20 mouse cellular contexts compared by ENCODE assay signal in genomic region chrX:11097581-11098254, GRCm38 (mm10).
DNase-seq lines count a peak whose midpoint lies in the region; ATAC-seq and TF ChIP-seq lines count a peak whose summit lies in the region.
"Had no signal": no experiment of that assay in that cellular context is flagged by ENCODE, and none has a peak within 500 bp of the region (broad histone marks: within the 10 kb centered on the region; RNA-seq: fewer than 3 reads in every experiment).

No protein-coding gene starts in this region.

- no peak for TF ChIP-seq CTCF in lung, postnatal 0 days (IDR thresholded peaks at IDR 0.05)

- no peak overlapping the region for H3K4me3 ChIP-seq in hindbrain, embryonic 12.5 days
- no peak overlapping the region for H3K4me3 ChIP-seq in hindbrain, embryonic 16.5 days (ENCODE audit: low read length)
- H3K4me3 ChIP-seq in neural tube, embryonic 13.5 days = no peak overlapping the region
- H3K4me3 ChIP-seq in neural tube, embryonic 15.5 days (replicated peaks) = no peak overlapping the region
- H3K4me3 ChIP-seq in lung, postnatal 0 days (ENCODE audit: low read depth, low read length) = no peak overlapping the region
- H3K4me3 ChIP-seq: embryonic facial prominence, embryonic 10.5 days; layer of hippocampus, adult 2 months; liver, embryonic 12.5 days; megakaryocyte, embryonic 14.5 days had no signal

- peak; percentile 63 for DNase-seq in lung, postnatal 0 days (ENCODE audit: low spot score)
- peak; percentile 20 to 53 for DNase-seq in lung, postnatal 4 days
- DNase-seq in testis, postnatal 10 days (ENCODE audit: low spot score) = no peak
- DNase-seq in adrenal gland, postnatal 14 days = no peak
- DNase-seq: cerebellum, adult 9-10 months; kidney, adult 9 months; kidney, postnatal 14 days; layer of hippocampus, postnatal 36 days; lung, embryonic 14.5 days; right cerebral cortex, postnatal 14 days had no signal

- H3K4me2 ChIP-seq in hindbrain, embryonic 12.5 days (replicated peaks) = no peak overlapping the region
- H3K4me2 ChIP-seq in hindbrain, embryonic 16.5 days (ENCODE audit: low read length) = no peak overlapping the region
- H3K4me2 ChIP-seq in neural tube, embryonic 13.5 days = no peak overlapping the region
- H3K4me2 ChIP-seq in neural tube, embryonic 15.5 days = no peak overlapping the region
- H3K4me2 ChIP-seq in lung, postnatal 0 days (replicated peaks; ENCODE audit: low read depth, low read length) = no peak overlapping the region
- H3K4me2 ChIP-seq: heart, embryonic 11.5 days; liver, embryonic 12.5 days; lung, embryonic 14.5 days had no signal

- no peak overlapping the region for H3K9ac ChIP-seq in hindbrain, embryonic 12.5 days
- H3K9ac ChIP-seq in hindbrain, embryonic 16.5 days (ENCODE audit: low read depth, low read length) = no peak overlapping the region
- no peak overlapping the region for H3K9ac ChIP-seq in neural tube, embryonic 13.5 days
- no peak overlapping the region for H3K9ac ChIP-seq in neural tube, embryonic 15.5 days (replicated peaks)
- H3K9ac ChIP-seq in lung, postnatal 0 days (replicated peaks; ENCODE audit: low read depth) = no peak overlapping the region
- H3K9ac ChIP-seq: liver, embryonic 12.5 days; lung, embryonic 14.5 days had no signal

- TF ChIP-seq EP300 in lung, postnatal 0 days (IDR thresholded peaks at IDR 0.05) = peak; percentile 75

- ATAC-seq in hindbrain, embryonic 12.5 days (ENCODE audit: low FRiP score) = 0 out of 2 replicates have a peak, but pooled peaks have one; percentile 62
- no peak for ATAC-seq in hindbrain, embryonic 16.5 days
- peak; percentile 41; the same call in 1 of the 2 replicates for ATAC-seq in neural tube, embryonic 13.5 days (ENCODE audit: low read depth)
- ATAC-seq in neural tube, embryonic 15.5 days (ENCODE audit: low FRiP score) = no peak
- ATAC-seq in lung, postnatal 0 days = peak; percentile 94
- ATAC-seq: intestine, embryonic 16.5 days; liver, embryonic 12.5 days had no signal

- peaks cover 3% of the 10 kb centered on the region; the same call in 1 of the 2 replicates for H3K27me3 ChIP-seq in hindbrain, embryonic 12.5 days
- H3K27me3 ChIP-seq in hindbrain, embryonic 16.5 days (replicated peaks; ENCODE audit: control insufficient read depth, insufficient read depth, low read length) = no peaks in the 10 kb centered on the region
- no peaks in the 10 kb centered on the region for H3K27me3 ChIP-seq in neural tube, embryonic 13.5 days
- no peaks in the 10 kb centered on the region for H3K27me3 ChIP-seq in neural tube, embryonic 15.5 days (replicated peaks)
- no peaks in the 10 kb centered on the region for H3K27me3 ChIP-seq in lung, postnatal 0 days (replicated peaks; ENCODE audit: insufficient read depth, low read length)

- H3K27ac ChIP-seq in hindbrain, embryonic 12.5 days = no peak overlapping the region
- H3K27ac ChIP-seq in hindbrain, embryonic 16.5 days (ENCODE audit: low read depth, low read length) = no peak overlapping the region
- no peak overlapping the region for H3K27ac ChIP-seq in neural tube, embryonic 13.5 days (replicated peaks)
- no peak overlapping the region for H3K27ac ChIP-seq in neural tube, embryonic 15.5 days (replicated peaks)
- H3K27ac ChIP-seq in lung, postnatal 0 days (ENCODE audit: low read length) = no peak overlapping the region
- H3K27ac ChIP-seq: embryonic facial prominence, embryonic 10.5 days; layer of hippocampus, adult 2 months; liver, embryonic 12.5 days had no signal

- peaks cover 16% of the 10 kb centered on the region for H3K4me1 ChIP-seq in hindbrain, embryonic 12.5 days
- no peaks in the 10 kb centered on the region for H3K4me1 ChIP-seq in hindbrain, embryonic 16.5 days (ENCODE audit: control insufficient read depth, insufficient read depth, low read depth, low read length)
- H3K4me1 ChIP-seq in neural tube, embryonic 13.5 days (replicated peaks) = peaks cover 24% of the 10 kb centered on the region; the same call in 1 of the 2 replicates
- H3K4me1 ChIP-seq in neural tube, embryonic 15.5 days = peaks cover 10% of the 10 kb centered on the region; the same call in 1 of the 2 replicates
- no peaks in the 10 kb centered on the region for H3K4me1 ChIP-seq in lung, postnatal 0 days (ENCODE audit: insufficient read depth, low read depth, low read length)
- H3K4me1 ChIP-seq: embryonic facial prominence, embryonic 10.5 days; liver, embryonic 12.5 days; megakaryocyte, embryonic 14.5 days had no signal

- H3K9me3 ChIP-seq in hindbrain, embryonic 12.5 days (replicated peaks) = no peaks in the 10 kb centered on the region
- H3K9me3 ChIP-seq in hindbrain, embryonic 16.5 days (ENCODE audit: control insufficient read depth, low read length) = no peaks in the 10 kb centered on the region
- H3K9me3 ChIP-seq in neural tube, embryonic 13.5 days = no peaks in the 10 kb centered on the region
- no peaks in the 10 kb centered on the region for H3K9me3 ChIP-seq in neural tube, embryonic 15.5 days (replicated peaks)
- no peaks in the 10 kb centered on the region for H3K9me3 ChIP-seq in lung, postnatal 0 days (ENCODE audit: low read length)
- H3K9me3 ChIP-seq: embryonic facial prominence, embryonic 10.5 days; liver, embryonic 12.5 days had no signal

- 75% methylated on average over 9 of the region's 9 CpGs for WGBS in hindbrain, embryonic 12.5 days
- WGBS in hindbrain, embryonic 16.5 days = 59% methylated on average over 9 of the region's 9 CpGs
- WGBS in neural tube, embryonic 13.5 days = 68% methylated on average over 9 of the region's 9 CpGs
- WGBS in neural tube, embryonic 15.5 days = 62% methylated on average over 9 of the region's 9 CpGs
- 27% methylated on average over 9 of the region's 9 CpGs for WGBS in lung, postnatal 0 days

- no peaks in the 10 kb centered on the region for H3K36me3 ChIP-seq in hindbrain, embryonic 12.5 days
- H3K36me3 ChIP-seq in hindbrain, embryonic 16.5 days (ENCODE audit: control insufficient read depth, insufficient read depth, low read length) = no peaks in the 10 kb centered on the region
- no peaks in the 10 kb centered on the region for H3K36me3 ChIP-seq in neural tube, embryonic 13.5 days
- H3K36me3 ChIP-seq in neural tube, embryonic 15.5 days = no peaks in the 10 kb centered on the region
- H3K36me3 ChIP-seq in lung, postnatal 0 days (ENCODE audit: insufficient read depth, low read length) = no peaks in the 10 kb centered on the region
- H3K36me3 ChIP-seq: embryonic facial prominence, embryonic 10.5 days; liver, embryonic 12.5 days had no signal

Comparison
In these comparisons a context has a peak if more than half of its experiments do, and no peak if none do; other contexts are left out.
1. ATAC-seq: peak in hindbrain, embryonic 12.5 days (single experiment), neural tube, embryonic 13.5 days (single experiment) and lung, postnatal 0 days (single experiment); none in hindbrain, embryonic 16.5 days (single experiment) and neural tube, embryonic 15.5 days (single experiment).
2. DNase-seq: peak in lung, postnatal 0 days (single experiment) and lung, postnatal 4 days (2 of 2); none in testis, postnatal 10 days (single experiment) and adrenal gland, postnatal 14 days (single experiment).